Mouse (Mus musculus) lung, postnatal 14 days (tissue): Measurements from ENCODE around the gene Mvb12a.

Experiments used
- DNase-seq: peaks from one replicate; pipeline ENCODE4 v3.0.0; 2021

The Mvb12a gene

DNA sequence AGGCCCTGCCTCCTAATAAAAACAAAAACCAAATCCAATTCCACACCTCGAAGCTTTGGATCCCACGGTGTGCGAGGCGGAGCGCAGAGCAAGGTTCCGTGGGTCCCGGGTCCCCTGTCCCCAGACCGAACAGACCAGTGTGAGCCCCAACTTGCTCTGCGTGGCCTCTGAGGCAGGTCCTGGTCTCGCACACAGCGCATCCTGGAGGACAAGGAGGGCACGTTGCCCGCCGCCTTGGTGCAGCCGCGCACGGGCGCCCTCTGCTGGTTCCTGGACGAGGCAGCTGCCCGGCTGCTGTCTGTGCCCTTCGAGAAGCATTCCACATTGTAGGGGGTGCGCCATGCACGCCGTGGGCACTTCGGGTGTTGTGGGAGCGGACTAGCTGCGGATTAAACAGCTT is 53.1 kb downstream of the Mvb12a start:
- peak; percentile 94 for DNase-seq

DNA sequence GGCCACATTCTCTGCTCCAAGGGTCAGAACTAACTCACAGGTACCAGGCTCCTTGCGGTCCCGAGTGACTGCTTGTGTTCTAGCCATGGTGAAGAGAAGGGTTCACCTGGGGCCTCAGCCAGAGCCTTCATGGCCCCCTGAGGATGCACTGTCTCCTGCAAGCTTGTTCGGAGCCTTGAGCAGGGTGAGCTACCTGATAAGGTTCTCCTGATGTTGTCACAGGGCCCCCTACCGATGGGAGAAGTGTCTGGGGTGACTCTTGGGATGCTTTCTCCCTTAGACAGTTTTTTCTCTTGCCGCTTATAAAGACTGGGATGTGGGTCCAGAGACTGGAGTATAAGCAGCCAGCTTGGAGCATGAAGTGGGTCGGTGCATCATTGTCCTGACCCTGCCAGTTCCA is 53.7 kb downstream of the Mvb12a start:
- DNase-seq: no peak

DNA sequence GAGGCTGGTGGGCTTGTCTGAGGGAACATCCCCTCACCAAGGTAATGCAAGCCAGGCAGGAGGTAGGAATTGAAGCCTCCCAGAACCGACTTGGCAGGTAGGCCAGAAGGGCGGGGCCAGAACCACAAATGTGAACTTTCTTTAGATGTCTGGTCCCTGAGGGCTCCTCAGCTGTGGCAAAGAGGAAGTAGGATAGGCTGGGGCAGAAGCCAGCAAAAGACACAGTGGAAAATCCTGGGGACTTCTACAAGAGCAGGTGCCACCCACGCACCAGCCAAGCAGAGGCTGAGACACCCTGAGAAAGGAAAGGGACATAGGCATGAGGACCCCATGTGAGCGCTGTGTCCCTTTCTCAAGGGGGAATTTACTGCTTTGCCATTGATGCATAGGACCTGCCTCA is 54.1 kb downstream of the Mvb12a start:
- DNase-seq: no peak

DNA sequence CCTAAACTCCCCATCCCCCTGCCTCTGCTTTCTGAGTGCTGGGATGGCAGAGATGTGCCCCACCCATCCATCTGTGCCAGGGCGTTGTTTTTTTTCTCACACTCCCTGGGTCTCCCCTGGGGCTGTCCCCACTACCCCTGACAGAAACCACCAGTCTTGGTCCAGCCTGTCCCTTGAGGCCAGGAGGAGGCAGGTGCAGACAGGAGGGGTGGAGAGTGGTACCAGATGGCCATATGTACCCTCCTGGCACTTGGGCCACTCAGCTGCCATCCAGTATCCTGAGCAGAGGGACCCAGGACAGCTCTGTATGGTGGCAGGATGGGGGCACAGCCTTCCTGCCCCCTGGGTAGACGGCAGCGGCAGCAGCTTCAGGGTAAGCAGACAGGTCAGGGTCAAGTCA is 54.7 kb downstream of the Mvb12a start, which contains the start of gene Fam129c:
Gene Fam129c, plus strand, starts transcription at position 198 of the 400 bp plus-strand sequence.
- DNase-seq: no peak
